Mouse (Mus musculus) Muller cell, postnatal 12 days (primary cell): ENCODE results near the gene Psmd9.
A peak's percentile ranks its signal among the peaks of the same experiment; 100 is the strongest.

ENCODE experiments used
- DNase-seq: peaks from one replicate; pipeline ENCODE4 v3.0.0-alpha.2; 2015; ENCODE audit errors: inconsistent ontology term

The Psmd9 gene

GRCm38 (mm10) chr5:123169284-123169683 is at the start of gene Psmd9:
Gene Psmd9, plus strand, starts transcription at chr5:123169413.
- DNase-seq, result no peak

- DNase-seq, result peak; percentile 20
These were observed 48.5 kb upstream of the Psmd9 start for GRCm38 (mm10) chr5:123120624-123121215.

- DNase-seq, result no peak
These were observed 47.0 kb upstream of the Psmd9 start for GRCm38 (mm10) chr5:123122181-123122580.

GRCm38 (mm10) chr5:123125105-123125504 is 44.1 kb upstream of the Psmd9 start:
- no peak for DNase-seq

GRCm38 (mm10) chr5:123125638-123126406 is 43.4 kb upstream of the Psmd9 start:
- DNase-seq, result no peak

- DNase-seq, result no peak
These were observed 42.2 kb upstream of the Psmd9 start for GRCm38 (mm10) chr5:123127031-123127430.

- no peak for DNase-seq
These were observed 40.6 kb upstream of the Psmd9 start for GRCm38 (mm10) chr5:123128426-123129169.

GRCm38 (mm10) chr5:123129170-123129757 is 39.9 kb upstream of the Psmd9 start:
- DNase-seq, result no peak

GRCm38 (mm10) chr5:123130030-123130813 is 39.0 kb upstream of the Psmd9 start:
- DNase-seq, result no peak

- DNase-seq, result no peak
These were observed 38.4 kb upstream of the Psmd9 start for GRCm38 (mm10) chr5:123130814-123131148.

- peak; percentile 88 for DNase-seq
These were observed 36.7 kb upstream of the Psmd9 start, which contains the start of gene Rhof for GRCm38 (mm10) chr5:123132308-123133071. Gene Rhof, minus strand, starts transcription at chr5:123132692.

GRCm38 (mm10) chr5:123133083-123133783 is 36.0 kb upstream of the Psmd9 start:
- DNase-seq, result peak; percentile 89

- DNase-seq, result no peak
These were observed 35.4 kb upstream of the Psmd9 start for GRCm38 (mm10) chr5:123133784-123134143.

GRCm38 (mm10) chr5:123134186-123134874 is 34.9 kb upstream of the Psmd9 start:
- peak; percentile 87 for DNase-seq

- DNase-seq, result no peak
These were observed 34.3 kb upstream of the Psmd9 start for GRCm38 (mm10) chr5:123134875-123135382.

- peak; percentile 85 for DNase-seq
These were observed 33.5 kb upstream of the Psmd9 start for GRCm38 (mm10) chr5:123135471-123136360.

GRCm38 (mm10) chr5:123136361-123137043 is 32.7 kb upstream of the Psmd9 start:
- DNase-seq, result peak; percentile 89
